Mouse (Mus musculus): Measurements from ENCODE around the gene Mta2. TPM values are rescaled to one million over a fixed set of nuclear protein-coding genes. Genes with fewer than 3 reads are reported as not detected.

The Mta2 gene
- polyA plus RNA-seq, 1 experiment: 14.5 TPM

- Histone ChIP-seq H3K36me3 (ENCODE audit: control insufficient read depth, insufficient read depth, low read length) (no peaks in the 10 kb centered on the region), H3K4me3 (ENCODE audit: control insufficient read depth, low read depth, low read length) (peak within 1 kb of the TSS; percentile 76), H3K4me1 (ENCODE audit: control insufficient read depth, insufficient read depth, low read length) (peaks cover 15% of the 10 kb centered on the region), H3K27ac (ENCODE audit: control insufficient read depth, insufficient read depth, low read depth, low read length) (peak within 1 kb of the TSS; percentile 21; the same call in 1 of the 2 replicates), H3K27me3 (ENCODE audit: control insufficient read depth, insufficient read depth, low read length) (no peaks in the 10 kb centered on the region)
- peak; percentile 15; the same call in 1 of the 2 replicates for TF ChIP-seq POLR2A (IDR thresholded peaks at IDR 0.05; ENCODE audit: control insufficient read depth, low read depth, low read length)
- TF ChIP-seq CTCF (IDR thresholded peaks at IDR 0.05; ENCODE audit: control insufficient read depth, insufficient read depth, insufficient replicate concordance, low read depth, low read length): no peak
Observed at GRCm38 (mm10) chr19:8929224-8930088, 12.2 kb upstream of the Mta2 start, which contains the start of the genes Rom1 and Eml3. TSS of gene Rom1 (minus strand) at chr19:8929356. TSS of gene Eml3 (plus strand) at chr19:8929552.

- H3K4me1 ChIP-seq (ENCODE audit: control insufficient read depth, insufficient read depth, low read length): peaks cover 15% of the 10 kb centered on the region
- TF ChIP-seq CTCF (IDR thresholded peaks at IDR 0.05; ENCODE audit: control insufficient read depth, insufficient read depth, insufficient replicate concordance, low read depth, low read length) (no peak), POLR2A (IDR thresholded peaks at IDR 0.05; ENCODE audit: control insufficient read depth, low read depth, low read length) (no peak)
- H3K4me3 ChIP-seq (ENCODE audit: control insufficient read depth, low read depth, low read length): peak overlapping the region; percentile 76
- no peak overlapping the region for H3K27ac ChIP-seq (ENCODE audit: control insufficient read depth, insufficient read depth, low read depth, low read length)
- H3K27me3 ChIP-seq (ENCODE audit: control insufficient read depth, insufficient read depth, low read length): no peaks in the 10 kb centered on the region
- H3K36me3 ChIP-seq (ENCODE audit: control insufficient read depth, insufficient read depth, low read length): no peaks in the 10 kb centered on the region
Observed at GRCm38 (mm10) chr19:8930117-8930516, 11.6 kb upstream of the Mta2 start.

DNA sequence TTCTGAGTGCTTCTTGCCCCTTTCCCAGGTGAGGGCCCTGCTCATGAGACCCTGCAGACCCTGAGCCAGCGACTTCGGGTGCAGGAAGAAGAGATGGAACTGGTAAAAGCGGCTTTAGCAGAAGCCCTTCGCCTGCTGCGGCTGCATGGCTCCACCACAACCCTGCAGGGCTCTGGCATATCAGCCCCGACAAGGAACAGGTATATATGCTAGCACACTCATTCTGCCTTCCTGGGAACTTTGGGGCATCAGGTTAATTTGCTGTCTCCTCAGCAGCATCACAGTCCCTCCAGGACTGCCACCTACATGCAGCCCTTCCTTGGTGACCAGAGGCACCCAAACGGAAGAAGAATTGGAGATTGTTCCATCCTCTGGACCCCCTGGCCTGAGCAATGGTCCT, 10.9 kb upstream of the Mta2 start:
- Histone ChIP-seq H3K27ac (ENCODE audit: control insufficient read depth, insufficient read depth, low read depth, low read length) (no peak overlapping the region), H3K27me3 (ENCODE audit: control insufficient read depth, insufficient read depth, low read length) (no peaks in the 10 kb centered on the region), H3K36me3 (ENCODE audit: control insufficient read depth, insufficient read depth, low read length) (no peaks in the 10 kb centered on the region), H3K4me3 (ENCODE audit: control insufficient read depth, low read depth, low read length) (no peak overlapping the region), H3K4me1 (ENCODE audit: control insufficient read depth, insufficient read depth, low read length) (peaks cover 15% of the 10 kb centered on the region)
- TF ChIP-seq CTCF (IDR thresholded peaks at IDR 0.05; ENCODE audit: control insufficient read depth, insufficient read depth, insufficient replicate concordance, low read depth, low read length) (no peak), POLR2A (IDR thresholded peaks at IDR 0.05; ENCODE audit: control insufficient read depth, low read depth, low read length) (no peak)

DNA sequence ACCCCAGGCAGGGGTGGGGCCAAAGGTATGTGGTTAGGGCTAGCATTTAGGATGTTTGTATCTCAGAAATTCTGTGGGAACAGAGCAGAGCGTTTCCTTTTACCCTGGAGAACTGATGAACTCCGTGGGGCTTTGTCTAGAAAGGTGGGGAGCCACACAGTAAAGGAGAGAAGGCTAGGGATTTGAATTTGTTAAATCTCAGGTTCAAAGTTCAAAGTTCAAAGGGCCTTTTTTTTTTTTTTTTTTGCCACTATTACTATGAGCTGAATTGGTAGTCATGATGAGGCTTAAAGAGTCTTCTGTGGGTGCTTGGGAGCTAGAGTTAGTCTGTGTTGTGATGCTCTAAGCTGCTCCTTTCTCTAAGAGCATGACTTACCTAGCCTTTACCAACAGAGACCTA, 4.9 kb upstream of the Mta2 start:
- Histone ChIP-seq H3K4me1 (ENCODE audit: control insufficient read depth, insufficient read depth, low read length) (peaks cover 15% of the 10 kb centered on the region), H3K27ac (ENCODE audit: control insufficient read depth, insufficient read depth, low read depth, low read length) (no peak overlapping the region), H3K4me3 (ENCODE audit: control insufficient read depth, low read depth, low read length) (no peak overlapping the region), H3K36me3 (ENCODE audit: control insufficient read depth, insufficient read depth, low read length) (no peaks in the 10 kb centered on the region), H3K27me3 (ENCODE audit: control insufficient read depth, insufficient read depth, low read length) (no peaks in the 10 kb centered on the region)
- TF ChIP-seq CTCF (IDR thresholded peaks at IDR 0.05; ENCODE audit: control insufficient read depth, insufficient read depth, insufficient replicate concordance, low read depth, low read length) (no peak), POLR2A (IDR thresholded peaks at IDR 0.05; ENCODE audit: control insufficient read depth, low read depth, low read length) (no peak)

DNA sequence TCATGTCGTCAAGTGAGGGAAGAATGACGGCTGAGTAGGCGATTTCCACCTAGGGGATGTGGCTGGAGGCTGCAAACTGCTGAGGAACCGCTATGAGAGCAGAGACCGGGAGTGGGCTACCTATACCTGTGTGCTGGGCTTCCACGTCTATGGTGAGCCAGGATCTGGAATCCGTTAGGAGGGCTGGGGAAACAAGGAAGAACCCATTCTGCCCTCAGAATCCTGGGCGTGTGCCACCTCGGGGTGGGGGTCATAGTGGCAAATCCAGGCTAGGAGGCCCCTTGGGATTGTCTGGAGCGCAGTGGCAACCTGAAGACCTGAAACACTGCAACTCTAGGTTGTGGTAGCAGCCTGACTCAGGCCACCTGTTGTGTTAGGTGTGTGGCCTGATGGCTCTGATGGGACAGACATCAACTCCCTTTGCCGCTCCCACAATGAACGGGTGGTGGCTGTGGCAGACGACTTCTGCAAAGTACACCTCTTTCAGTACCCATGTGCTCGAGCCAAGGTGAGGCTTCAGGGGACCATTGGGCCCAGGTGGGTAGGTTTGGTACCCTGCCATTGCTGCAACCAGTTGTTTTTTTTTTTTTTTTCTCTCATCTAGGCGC, 1.0 kb upstream of the Mta2 start:
- TF ChIP-seq CTCF (IDR thresholded peaks at IDR 0.05; ENCODE audit: control insufficient read depth, insufficient read depth, insufficient replicate concordance, low read depth, low read length): no peak
- no peak for TF ChIP-seq POLR2A (IDR thresholded peaks at IDR 0.05; ENCODE audit: control insufficient read depth, low read depth, low read length)
- Histone ChIP-seq H3K27ac (ENCODE audit: control insufficient read depth, insufficient read depth, low read depth, low read length) (no peak overlapping the region), H3K4me1 (ENCODE audit: control insufficient read depth, insufficient read depth, low read length) (peaks cover 15% of the 10 kb centered on the region), H3K27me3 (ENCODE audit: control insufficient read depth, insufficient read depth, low read length) (no peaks in the 10 kb centered on the region), H3K36me3 (ENCODE audit: control insufficient read depth, insufficient read depth, low read length) (no peaks in the 10 kb centered on the region; the same call in 1 of the 2 replicates), H3K4me3 (ENCODE audit: control insufficient read depth, low read depth, low read length) (no peak overlapping the region)

- no peak for TF ChIP-seq CTCF (IDR thresholded peaks at IDR 0.05; ENCODE audit: control insufficient read depth, insufficient read depth, insufficient replicate concordance, low read depth, low read length)
- TF ChIP-seq POLR2A (IDR thresholded peaks at IDR 0.05; ENCODE audit: control insufficient read depth, low read depth, low read length): no peak
- Histone ChIP-seq H3K27ac (ENCODE audit: control insufficient read depth, insufficient read depth, low read depth, low read length) (peak overlapping the region; percentile 74), H3K27me3 (ENCODE audit: control insufficient read depth, insufficient read depth, low read length) (no peaks in the 10 kb centered on the region), H3K4me3 (ENCODE audit: control insufficient read depth, low read depth, low read length) (peak overlapping the region; percentile 98), H3K36me3 (ENCODE audit: control insufficient read depth, insufficient read depth, low read length) (no peaks in the 10 kb centered on the region; the same call in 1 of the 2 replicates), H3K4me1 (ENCODE audit: control insufficient read depth, insufficient read depth, low read length) (peaks cover 15% of the 10 kb centered on the region)
Observed at GRCm38 (mm10) chr19:8941136-8941514, 550 bp upstream of the Mta2 start.

DNA sequence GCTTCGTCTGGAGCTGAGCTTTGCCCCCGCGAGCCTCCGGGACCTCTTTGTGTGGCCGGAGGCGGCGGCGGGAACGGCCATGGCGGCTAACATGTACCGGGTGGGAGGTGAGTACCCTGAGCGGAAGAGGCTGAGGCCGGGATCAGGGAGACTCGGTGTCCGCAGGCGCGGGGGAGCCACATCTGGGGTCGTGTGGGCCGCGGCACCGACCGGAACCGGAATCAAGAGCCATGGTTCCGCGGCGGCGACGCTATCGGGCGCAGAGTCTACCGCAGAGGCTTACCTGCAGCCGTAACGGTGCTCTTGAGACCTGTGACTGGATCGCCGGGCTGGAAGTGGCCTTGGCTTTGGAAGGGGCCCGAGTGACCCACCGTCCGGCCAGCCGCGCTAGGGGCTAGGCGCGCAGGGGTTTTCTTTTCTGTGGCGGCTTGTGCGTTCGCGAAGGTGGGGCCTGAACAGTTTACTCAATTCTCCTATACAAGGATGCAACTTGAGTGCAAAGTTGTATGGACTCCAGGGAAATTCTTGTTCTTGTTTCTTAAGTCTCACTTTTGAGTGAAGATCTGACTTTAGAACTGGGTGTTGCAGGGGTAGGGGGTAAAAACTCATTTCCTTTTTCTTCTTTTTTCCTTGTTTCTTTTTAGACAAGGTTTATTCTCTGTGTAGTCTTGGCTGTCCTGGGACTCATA, 745 bp downstream of the Mta2 start:
- H3K36me3 ChIP-seq (ENCODE audit: control insufficient read depth, insufficient read depth, low read length): peaks cover 7% of the 10 kb centered on the region
- H3K4me3 ChIP-seq (ENCODE audit: control insufficient read depth, low read depth, low read length): peak overlapping the region; percentile 98
- H3K27me3 ChIP-seq (ENCODE audit: control insufficient read depth, insufficient read depth, low read length): no peaks in the 10 kb centered on the region
- H3K27ac ChIP-seq (ENCODE audit: control insufficient read depth, insufficient read depth, low read depth, low read length): peak overlapping the region; percentile 99
- TF ChIP-seq CTCF (IDR thresholded peaks at IDR 0.05; ENCODE audit: control insufficient read depth, insufficient read depth, insufficient replicate concordance, low read depth, low read length) (no peak), POLR2A (IDR thresholded peaks at IDR 0.05; ENCODE audit: control insufficient read depth, low read depth, low read length) (no peak)
- peaks cover 15% of the 10 kb centered on the region for H3K4me1 ChIP-seq (ENCODE audit: control insufficient read depth, insufficient read depth, low read length)
